Mouse (Mus musculus) liver, embryonic 16.5 days (tissue): Measurements from ENCODE around the gene Fam24b. TPM values are rescaled to one million over a fixed set of nuclear protein-coding genes. Genes with fewer than 3 reads are reported as not detected.

Experiments used
- ATAC-seq: fragments of 200-750 bp; cut with Nextera tagmentation; 2 replicates; pipeline ENCODE4 v1.8.0; 2017; ENCODE audit warnings: low read depth, mild to moderate bottlenecking, moderate number of reproducible peaks, moderate library complexity
- H3K27ac ChIP-seq: fragments of 300-500 bp; sonication (generic); 2 replicates; pipeline ENCODE4 v1.5.1; 2014; ENCODE audit warnings: mild to moderate bottlenecking, low read length
- H3K27me3 ChIP-seq: fragments of 300-500 bp; sonication (generic); 2 replicates; pipeline ENCODE4 v1.6.1; 2014; ENCODE audit warnings: low read depth, low read length, mixed read lengths; ENCODE audit not compliant: control insufficient read depth, insufficient read depth
- H3K36me3 ChIP-seq: fragments of 300-500 bp; sonication (generic); 2 replicates; pipeline ENCODE4 v1.6.1; 2014; ENCODE audit warnings: mild to moderate bottlenecking; ENCODE audit not compliant: control insufficient read depth, insufficient read depth
- H3K4me1 ChIP-seq: fragments of 300-500 bp; sonication (generic); 2 replicates; pipeline ENCODE4 v1.6.1; 2014; ENCODE audit warnings: low read depth, low read length, mixed read lengths; ENCODE audit not compliant: control insufficient read depth
- H3K4me2 ChIP-seq: fragments of 300-500 bp; sonication (generic); 2 replicates; pipeline ENCODE4 v1.6.1; 2014; ENCODE audit warnings: low read depth, low read length, mixed read lengths
- H3K4me3 ChIP-seq: fragments of 300-500 bp; sonication (generic); 2 replicates; pipeline ENCODE4 v1.5.1; 2014; ENCODE audit warnings: low read depth, mild to moderate bottlenecking, low read length
- H3K9ac ChIP-seq: fragments of 300-500 bp; sonication (generic); 2 replicates; pipeline ENCODE4 v1.6.1; 2014; ENCODE audit warnings: low read depth, low read length
- H3K9me3 ChIP-seq: fragments of 300-500 bp; sonication (generic); replicated peaks from 2 replicates; pipeline ENCODE4 v1.6.1; 2016; ENCODE audit warnings: low read length; ENCODE audit not compliant: control insufficient read depth
- WGBS: fragments of 180-500 bp; shearing (Covaris S2); extraction: QIAGEN DNeasy Blood & Tissue Kit; methylation state at CpG from one replicate; pipeline ENCODE4 v1.1.7; 2014; ENCODE audit not compliant: insufficient replicate concordance; 5-methylcytosine and 5-hydroxymethylcytosine counted together
- polyA plus RNA-seq: library from polyadenylated mRNA; unstranded; fragments of >200 nt; fragmentation: Nextera tagmentation; extraction: Ambion mirVana; gene quantifications from 2 replicates; pipeline ENCODE4 v1.2.1, GENCODE M21; 2015

The Fam24b gene
- polyA plus RNA-seq, 1 experiment from 2014 or later, result not detected

DNA sequence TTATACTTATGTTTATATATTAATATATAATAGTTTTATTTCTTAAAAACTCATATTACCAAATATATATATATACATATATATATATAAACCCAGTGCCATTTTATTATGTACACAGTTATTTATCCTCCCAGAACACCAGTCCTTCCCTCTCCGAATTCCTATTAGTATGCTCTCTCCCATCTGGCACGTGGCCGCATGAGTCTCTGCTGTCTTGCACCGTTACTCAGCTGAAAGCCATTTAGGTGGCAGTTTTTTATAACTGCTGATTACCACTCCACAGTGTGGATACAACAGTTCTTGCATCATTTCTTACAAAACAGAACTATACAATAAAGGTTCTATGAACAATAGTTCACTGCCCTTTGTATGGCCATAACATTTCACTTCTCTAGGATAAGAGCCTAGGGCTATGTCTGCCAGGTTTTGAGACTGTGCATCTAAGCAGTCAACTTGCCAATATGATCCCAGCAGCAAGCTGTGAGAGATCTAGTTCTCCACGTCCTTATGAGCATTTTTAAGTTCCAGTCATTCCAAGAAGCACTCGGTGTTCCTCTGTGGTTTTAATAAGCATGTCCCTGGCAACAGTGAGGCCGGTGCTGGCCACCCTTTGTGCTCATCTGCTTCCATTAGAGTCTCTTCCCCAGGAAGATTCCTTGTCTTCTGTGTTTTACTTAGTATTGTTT lies 16.7 kb upstream of the Fam24b start:
- Histone ChIP-seq H3K4me1 (no peaks in the 10 kb centered on the region), H3K9me3 (no peaks in the 10 kb centered on the region), H3K4me2 (no peak overlapping the region), H3K27me3 (no peaks in the 10 kb centered on the region), H3K27ac (no peak overlapping the region), H3K36me3 (peaks cover 15% of the 10 kb centered on the region), H3K4me3 (no peak overlapping the region), H3K9ac (no peak overlapping the region)
- no peak for ATAC-seq
- 84% methylated on average over 7 of the region's 7 CpGs for WGBS

DNA sequence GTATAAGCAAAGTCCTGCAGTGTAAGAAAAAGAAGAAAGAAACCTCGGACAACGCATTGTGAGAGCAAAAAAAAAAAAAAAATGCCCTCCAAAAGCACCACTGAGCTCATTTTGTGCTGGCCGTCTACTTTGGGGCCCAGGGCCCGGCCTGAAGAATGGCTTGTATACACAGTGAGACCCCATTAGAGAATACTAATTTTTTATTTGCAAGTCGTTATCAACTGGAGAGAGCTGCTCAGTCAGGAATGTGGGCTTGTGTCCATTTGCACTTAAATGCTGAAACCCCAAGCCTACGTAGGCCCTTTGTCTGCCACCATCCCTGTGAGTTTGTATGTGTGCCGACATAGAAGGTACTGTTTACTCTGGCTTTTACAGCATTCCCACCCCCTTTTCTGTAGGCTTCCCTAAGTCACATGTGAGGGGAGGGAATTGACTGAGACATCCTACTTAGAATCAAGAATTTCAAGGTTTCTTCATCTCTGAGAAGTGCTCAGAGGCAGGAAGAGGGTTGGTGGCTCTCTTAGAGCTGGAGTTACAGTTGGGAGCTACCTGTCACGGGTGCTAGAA lies 8.3 kb upstream of the Fam24b start:
- no peak for ATAC-seq
- 65% methylated on average over 8 of the region's 8 CpGs for WGBS
- no peak overlapping the region for H3K9ac ChIP-seq
- no peaks in the 10 kb centered on the region for H3K27me3 ChIP-seq
- H3K36me3 ChIP-seq, result 0 out of 2 replicates have a peak, but pooled peaks cover 2% of the 10 kb centered on the region
- no peaks in the 10 kb centered on the region for H3K9me3 ChIP-seq
- no peak overlapping the region for H3K4me2 ChIP-seq
- H3K4me1 ChIP-seq, result no peaks in the 10 kb centered on the region
- H3K27ac ChIP-seq, result no peak overlapping the region
- no peak overlapping the region for H3K4me3 ChIP-seq

DNA sequence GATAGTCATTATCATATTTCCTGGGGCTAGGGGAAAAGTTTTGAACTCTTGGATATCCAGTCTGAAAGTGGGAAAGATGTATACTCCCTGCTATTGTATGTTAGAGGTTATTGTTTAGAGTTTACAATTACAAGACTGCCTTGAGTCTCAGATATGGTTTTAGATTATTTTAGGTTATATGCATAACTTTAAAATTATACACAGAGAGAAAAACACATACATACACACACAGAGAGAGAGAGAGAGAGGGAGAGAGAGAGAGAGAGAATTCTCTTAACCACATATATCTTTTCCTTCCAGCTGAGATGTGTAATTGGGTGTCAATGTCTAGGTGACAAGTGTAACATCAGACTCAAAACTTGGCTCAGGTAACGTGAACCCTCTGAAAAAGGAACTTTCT lies 4.2 kb upstream of the Fam24b start, which contains the start of gene Fam24a:
Gene Fam24a, plus strand, starts transcription at position 301 of the 400 bp plus-strand sequence.
- H3K27me3 ChIP-seq, result no peaks in the 10 kb centered on the region
- H3K27ac ChIP-seq, result no peak within 1 kb of the TSS
- H3K4me2 ChIP-seq, result no peak within 1 kb of the TSS
- no peaks in the 10 kb centered on the region for H3K4me1 ChIP-seq
- H3K9me3 ChIP-seq, result no peaks in the 10 kb centered on the region
- no peak within 1 kb of the TSS for H3K9ac ChIP-seq
- H3K36me3 ChIP-seq, result no peaks in the 10 kb centered on the region
- 33% methylated on average over 1 of the region's 1 CpGs for WGBS
- H3K4me3 ChIP-seq, result no peak within 1 kb of the TSS
- ATAC-seq, result no peak

DNA sequence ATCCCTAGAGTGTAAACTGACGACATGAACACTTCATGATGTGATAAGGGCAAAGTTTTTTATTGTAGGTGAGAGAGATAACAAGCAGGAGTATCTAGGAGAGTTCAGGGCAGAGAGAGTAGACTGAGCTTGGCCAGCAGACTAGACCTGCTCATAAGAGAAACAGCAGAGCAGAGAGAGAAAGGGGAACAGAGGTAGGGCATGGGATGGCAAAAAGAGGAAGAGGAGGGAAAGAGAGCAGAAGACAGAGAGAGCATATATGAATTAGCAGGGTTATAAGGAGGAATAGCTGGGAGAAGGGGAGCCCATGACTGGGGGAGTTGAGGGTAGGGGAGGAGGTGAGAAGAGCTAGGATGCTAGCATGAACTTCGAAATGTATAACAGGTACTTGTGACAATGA lies 2.4 kb upstream of the Fam24b start:
- no peaks in the 10 kb centered on the region for H3K4me1 ChIP-seq
- no peak overlapping the region for H3K4me2 ChIP-seq
- ATAC-seq, result no peak
- no peak overlapping the region for H3K4me3 ChIP-seq
- H3K36me3 ChIP-seq, result no peaks in the 10 kb centered on the region
- H3K27ac ChIP-seq, result no peak overlapping the region
- no peaks in the 10 kb centered on the region for H3K9me3 ChIP-seq
- no peak overlapping the region for H3K9ac ChIP-seq
- WGBS, result 38% methylated on average over 2 of the region's 2 CpGs
- no peaks in the 10 kb centered on the region for H3K27me3 ChIP-seq

- Histone ChIP-seq H3K4me2 (no peak overlapping the region), H3K36me3 (no peaks in the 10 kb centered on the region), H3K27me3 (no peaks in the 10 kb centered on the region), H3K4me3 (no peak overlapping the region), H3K9ac (no peak overlapping the region), H3K4me1 (no peaks in the 10 kb centered on the region), H3K9me3 (no peaks in the 10 kb centered on the region), H3K27ac (no peak overlapping the region)
- no peak for ATAC-seq
- 70% methylated on average over 5 of the region's 5 CpGs for WGBS
Measured at GRCm38 (mm10) chr7:131327054-131327453, 2.3 kb downstream of the Fam24b start.

GRCm38 (mm10) chr7:131322192-131322591 lies 7.1 kb downstream of the Fam24b start, which contains the start of gene Cuzd1:
TSS of gene Cuzd1 (minus strand) at chr7:131322292.
- WGBS, result 60% methylated on average over 2 of the region's 2 CpGs
- no peak within 1 kb of the TSS for H3K27ac ChIP-seq
- H3K9ac ChIP-seq, result no peak within 1 kb of the TSS
- no peaks in the 10 kb centered on the region for H3K4me1 ChIP-seq
- H3K9me3 ChIP-seq, result no peaks in the 10 kb centered on the region
- no peaks in the 10 kb centered on the region for H3K27me3 ChIP-seq
- ATAC-seq, result no peak
- H3K4me2 ChIP-seq, result no peak within 1 kb of the TSS
- no peak within 1 kb of the TSS for H3K4me3 ChIP-seq
- H3K36me3 ChIP-seq, result no peaks in the 10 kb centered on the region

DNA sequence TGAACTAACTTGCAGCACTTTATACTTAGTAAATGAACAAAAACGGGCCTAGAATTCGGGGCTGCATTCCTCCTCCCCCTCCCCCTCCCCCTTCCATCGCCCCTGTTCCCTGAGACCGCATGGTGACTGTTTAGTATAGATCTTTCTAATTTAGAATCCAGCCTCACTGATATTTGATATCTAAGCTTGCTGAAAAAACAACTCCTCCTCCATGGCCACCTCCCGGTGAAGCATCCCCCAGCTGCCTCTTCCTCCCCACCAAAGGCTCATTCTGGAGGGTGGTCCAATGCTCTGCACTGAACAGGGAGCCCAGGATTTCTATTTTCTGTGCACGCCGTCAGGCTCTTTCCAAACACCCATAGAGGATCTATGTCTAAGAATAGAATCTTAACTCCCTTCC lies 11.0 kb downstream of the Fam24b start:
- no peak overlapping the region for H3K4me3 ChIP-seq
- no peaks in the 10 kb centered on the region for H3K27me3 ChIP-seq
- no peak overlapping the region for H3K4me2 ChIP-seq
- no peak overlapping the region for H3K27ac ChIP-seq
- WGBS, result 70% methylated on average over 5 of the region's 7 CpGs
- no peaks in the 10 kb centered on the region for H3K36me3 ChIP-seq
- no peak for ATAC-seq
- no peak overlapping the region for H3K9ac ChIP-seq
- no peaks in the 10 kb centered on the region for H3K4me1 ChIP-seq
- H3K9me3 ChIP-seq, result no peaks in the 10 kb centered on the region

GRCm38 (mm10) chr7:131317587-131317986 lies 11.7 kb downstream of the Fam24b start:
- H3K27me3 ChIP-seq, result no peaks in the 10 kb centered on the region
- no peak overlapping the region for H3K4me3 ChIP-seq
- H3K36me3 ChIP-seq, result no peaks in the 10 kb centered on the region
- H3K4me2 ChIP-seq, result no peak overlapping the region
- no peak for ATAC-seq
- H3K4me1 ChIP-seq, result no peaks in the 10 kb centered on the region
- no peak overlapping the region for H3K27ac ChIP-seq
- H3K9ac ChIP-seq, result no peak overlapping the region
- H3K9me3 ChIP-seq, result no peaks in the 10 kb centered on the region
- 57% methylated on average over 12 of the region's 12 CpGs for WGBS

GRCm38 (mm10) chr7:131314493-131314892 lies 14.8 kb downstream of the Fam24b start:
- Histone ChIP-seq H3K27ac (no peak overlapping the region), H3K9me3 (no peaks in the 10 kb centered on the region), H3K4me2 (no peak overlapping the region), H3K4me1 (no peaks in the 10 kb centered on the region), H3K36me3 (no peaks in the 10 kb centered on the region), H3K9ac (no peak overlapping the region), H3K27me3 (no peaks in the 10 kb centered on the region), H3K4me3 (no peak overlapping the region)
- ATAC-seq, result no peak
- 62% methylated on average over 7 of the region's 7 CpGs for WGBS
